Mouse (Mus musculus) layer of hippocampus, adult 18-20 months (tissue): Measurements from ENCODE around the gene Dst. TPM values are rescaled to one million over a fixed set of nuclear protein-coding genes. Genes with fewer than 3 reads are reported as not detected.

Source experiments
- DNase-seq, 2 experiments: peaks; one replicate each; pipeline ENCODE4 v3.0.0; 2022; ENCODE audit warnings: low spot score in 2 of 2
- long read RNA-seq: library from polyadenylated mRNA; stranded (forward); transcript quantifications from one replicate; pipeline ENCODE4 v2.0.0, GENCODE M21; 2021
- total RNA-seq, 2 experiments: library from RNA; stranded (reverse); gene quantifications; 2 replicates each; pipeline ENCODE4 v1.2.3; 2021

The Dst gene
- total RNA-seq, result 100 to 1,000 TPM; 195 to 198 TPM
- long read RNA-seq, partial matches to known transcripts, result 1 of 2 reads
- long read RNA-seq, other reads (novel, unspliced or antisense), result 1 of 2 reads

GRCm38 (mm10) chr1:33908191-33908962, at the start of gene Dst:
Gene Dst, plus strand, starts transcription at chr1:33908225.
- no peak for DNase-seq

GRCm38 (mm10) chr1:33869031-33869430, 39.0 kb upstream of the Dst start:
- DNase-seq, result no peak

GRCm38 (mm10) chr1:33869437-33869836, 38.6 kb upstream of the Dst start:
- DNase-seq, result no peak

GRCm38 (mm10) chr1:33873561-33873960, 34.5 kb upstream of the Dst start:
- peak in 1 of 2 experiments; percentile 48 for DNase-seq

- peak in 1 of 2 experiments; percentile 15 for DNase-seq
Measured at GRCm38 (mm10) chr1:33875691-33876090, 32.3 kb upstream of the Dst start.

GRCm38 (mm10) chr1:33876416-33876815, 31.6 kb upstream of the Dst start:
- no peak for DNase-seq

- no peak for DNase-seq
Measured at GRCm38 (mm10) chr1:33878170-33878569, 29.9 kb upstream of the Dst start.

- DNase-seq, result peak; percentile 21 to 36
Measured at GRCm38 (mm10) chr1:33883102-33883839, 24.8 kb upstream of the Dst start.

- DNase-seq, result peak in 1 of 2 experiments; percentile 69
Measured at GRCm38 (mm10) chr1:33892784-33893183, 15.2 kb upstream of the Dst start.

- no peak for DNase-seq
Measured at GRCm38 (mm10) chr1:33896116-33896515, 11.9 kb upstream of the Dst start.

GRCm38 (mm10) chr1:33896666-33897065, 11.4 kb upstream of the Dst start:
- DNase-seq, result no peak

GRCm38 (mm10) chr1:33897426-33897825, 10.6 kb upstream of the Dst start:
- no peak for DNase-seq

GRCm38 (mm10) chr1:33898373-33898772, 9.7 kb upstream of the Dst start:
- no peak for DNase-seq

- peak in 1 of 2 experiments; percentile 47 for DNase-seq
Measured at GRCm38 (mm10) chr1:33900175-33900574, 7.8 kb upstream of the Dst start.

- DNase-seq, result no peak
Measured at GRCm38 (mm10) chr1:33903587-33903986, 4.4 kb upstream of the Dst start.

- DNase-seq, result no peak
Measured at GRCm38 (mm10) chr1:33906216-33906615, 1.8 kb upstream of the Dst start.

GRCm38 (mm10) chr1:33906927-33907326, 1.1 kb upstream of the Dst start:
- no peak for DNase-seq

GRCm38 (mm10) chr1:33907421-33908190, 419 bp upstream of the Dst start, which contains the start of gene Bend6:
Gene Bend6, minus strand, starts transcription at chr1:33907816.
- peak; percentile 71 to 77 for DNase-seq

GRCm38 (mm10) chr1:33911589-33911988, 3.6 kb downstream of the Dst start:
- no peak for DNase-seq

- DNase-seq, result no peak
Measured at GRCm38 (mm10) chr1:33916554-33916953, 8.5 kb downstream of the Dst start.

- DNase-seq, result no peak
Measured at GRCm38 (mm10) chr1:33922975-33923374, 14.9 kb downstream of the Dst start.
